Mouse (Mus musculus) retina, embryonic 14.5 days (tissue): ENCODE measurements around the gene Edc3.
"Not testable (repeated sequence)": the region's sequence is repeated elsewhere in the genome, so short reads cannot be mapped to it uniquely, and the experiment has no call there.

Experiments
- DNase-seq: peaks from one replicate; pipeline ENCODE4 v3.0.0-alpha.2; 2015; ENCODE audit warnings: low spot score

Edc3 gene

DNA sequence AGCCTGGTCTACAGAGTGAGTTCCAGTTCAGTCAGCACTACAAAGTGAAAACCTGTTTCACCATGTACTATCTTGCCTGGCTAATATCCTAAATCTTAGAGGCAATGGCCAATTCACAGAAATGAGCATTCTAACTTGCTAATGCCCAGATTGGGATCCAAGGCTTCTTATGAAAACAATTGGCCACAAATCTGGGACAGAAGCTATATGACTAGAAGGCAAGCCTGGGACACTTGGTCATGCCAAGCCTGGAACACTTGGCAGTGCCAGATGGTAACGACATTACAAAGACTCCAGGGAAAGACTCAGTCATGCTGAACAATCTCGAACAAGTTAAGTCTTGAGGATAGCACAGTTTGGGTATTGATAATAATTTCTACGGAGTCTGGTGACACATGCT is 1.8 kb upstream of the Edc3 start:
- DNase-seq = no peak

DNA sequence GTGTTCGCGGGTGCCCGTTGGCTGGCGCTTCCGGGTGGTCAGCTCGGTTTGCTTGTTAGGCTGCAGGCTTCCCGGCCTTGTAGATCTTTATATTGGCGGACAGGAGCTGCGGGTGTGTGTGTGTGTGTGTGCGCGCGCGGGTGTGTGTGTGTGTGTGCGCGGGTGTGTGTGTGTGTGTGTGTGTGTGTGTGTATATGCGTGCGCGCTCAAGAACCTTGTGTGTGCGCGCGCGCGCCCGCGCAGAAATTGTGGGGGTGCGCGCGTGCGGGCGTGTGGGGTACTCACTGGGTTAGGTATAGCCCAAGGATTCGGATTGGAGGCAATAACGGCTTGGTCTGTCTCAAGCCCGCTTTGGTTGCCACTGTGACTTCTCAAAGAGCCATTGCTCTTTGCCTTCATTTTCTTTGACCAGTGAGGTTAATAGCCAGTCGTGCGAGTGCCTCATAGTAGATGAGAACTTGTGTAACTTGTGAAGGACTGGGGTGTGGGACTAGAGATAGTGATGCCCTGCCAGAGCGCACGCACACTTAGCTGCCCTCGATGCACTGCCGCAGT is 457 bp downstream of the Edc3 start:
- DNase-seq = peak; percentile 46

DNA sequence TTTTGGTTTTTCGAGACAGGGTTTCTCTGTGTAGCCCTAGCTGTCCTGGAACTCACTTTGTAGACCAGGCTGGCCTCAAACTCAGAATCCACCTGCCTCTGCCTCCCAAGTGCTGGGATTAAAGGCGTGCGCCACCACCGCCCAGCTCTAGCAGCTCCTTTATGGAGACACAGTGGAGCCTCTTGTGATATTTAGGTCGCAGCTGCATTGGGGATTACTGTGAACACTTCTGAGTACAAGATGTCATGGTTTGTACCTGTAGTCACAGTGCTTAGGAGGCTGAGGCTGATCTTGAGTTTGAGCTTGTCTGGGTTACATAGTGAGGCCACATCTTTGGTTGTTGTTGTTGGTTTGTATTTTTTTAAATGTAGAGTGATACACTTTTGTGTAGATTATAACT is 1.9 kb downstream of the Edc3 start:
- not testable (repeated sequence) for DNase-seq

DNA sequence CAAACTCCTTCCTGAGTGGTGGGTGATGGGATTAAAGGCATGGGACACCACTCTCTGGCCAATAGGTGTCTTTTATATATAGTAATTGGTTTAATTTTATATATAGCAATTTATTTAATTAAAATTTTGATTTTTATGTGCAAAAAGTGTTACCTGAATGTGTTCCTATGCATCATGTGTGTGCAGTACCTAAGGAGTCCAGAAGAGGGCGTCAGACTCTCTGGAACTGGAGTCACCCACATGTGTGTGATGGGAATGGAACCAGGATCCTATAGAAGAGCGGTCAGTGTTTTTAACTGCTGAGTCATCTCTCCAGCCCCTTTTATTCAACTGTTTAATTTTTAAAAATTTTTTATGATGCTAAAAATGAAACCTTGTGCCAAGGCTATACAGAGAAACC is 3.9 kb downstream of the Edc3 start:
- no peak for DNase-seq

DNA sequence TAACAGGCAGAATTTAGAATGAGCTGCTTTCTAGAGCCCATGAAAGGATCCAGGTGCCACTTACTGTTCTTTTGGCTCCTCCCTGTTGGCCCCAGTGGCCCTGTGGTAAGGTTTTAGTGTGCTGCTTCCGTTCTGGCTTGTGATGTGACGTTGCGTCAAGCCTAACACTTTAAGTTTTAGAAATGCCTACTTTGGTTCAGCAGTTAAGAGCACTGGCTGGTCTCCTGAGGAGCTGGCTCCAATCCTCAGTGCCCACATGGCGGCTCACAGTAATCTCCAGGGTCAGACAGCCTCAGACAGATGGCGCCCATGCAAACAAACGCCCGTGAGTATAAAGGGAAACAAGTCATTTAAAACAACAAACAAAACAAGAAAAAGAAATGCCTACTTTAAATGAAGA is 10.1 kb downstream of the Edc3 start:
- DNase-seq = no peak

DNA sequence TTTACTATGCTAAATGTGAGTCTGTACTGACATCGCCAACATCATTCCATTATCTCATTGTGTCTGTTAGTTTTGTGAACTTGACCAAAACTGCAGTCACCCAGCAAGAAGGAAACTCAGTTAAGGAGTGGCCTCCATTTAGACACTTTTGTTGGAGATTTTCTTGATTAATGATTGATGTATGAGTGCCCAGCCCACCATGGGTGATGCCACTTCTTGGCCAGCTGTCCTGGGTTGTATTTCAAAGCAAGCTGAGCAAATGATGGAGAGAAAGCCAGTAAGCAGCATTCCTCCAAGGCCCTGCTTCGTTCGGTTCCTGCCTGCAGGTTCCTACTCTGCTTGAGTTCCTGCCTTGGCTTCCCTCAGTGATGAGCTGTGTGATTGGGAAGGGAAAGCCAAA is 12.4 kb downstream of the Edc3 start:
- no peak for DNase-seq

DNA sequence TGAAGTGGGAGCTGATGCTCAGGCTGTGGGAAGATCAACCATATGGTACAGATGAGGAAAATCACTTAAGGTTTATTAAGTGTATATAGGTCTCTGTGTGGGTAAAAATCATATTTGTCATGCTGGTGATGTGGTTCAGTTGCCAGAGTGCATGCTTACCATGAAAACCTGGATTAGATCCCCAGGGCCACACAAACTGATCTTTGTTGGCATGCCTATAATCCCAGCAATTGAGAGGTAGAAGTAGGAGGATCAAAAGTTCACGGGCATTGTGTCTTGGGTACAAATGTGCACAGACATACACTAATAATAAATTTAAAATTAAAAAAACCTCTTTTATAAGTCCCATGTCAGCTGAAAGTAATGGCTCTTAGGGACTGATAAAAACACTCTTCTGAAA is 14.0 kb downstream of the Edc3 start:
- DNase-seq = no peak

DNA sequence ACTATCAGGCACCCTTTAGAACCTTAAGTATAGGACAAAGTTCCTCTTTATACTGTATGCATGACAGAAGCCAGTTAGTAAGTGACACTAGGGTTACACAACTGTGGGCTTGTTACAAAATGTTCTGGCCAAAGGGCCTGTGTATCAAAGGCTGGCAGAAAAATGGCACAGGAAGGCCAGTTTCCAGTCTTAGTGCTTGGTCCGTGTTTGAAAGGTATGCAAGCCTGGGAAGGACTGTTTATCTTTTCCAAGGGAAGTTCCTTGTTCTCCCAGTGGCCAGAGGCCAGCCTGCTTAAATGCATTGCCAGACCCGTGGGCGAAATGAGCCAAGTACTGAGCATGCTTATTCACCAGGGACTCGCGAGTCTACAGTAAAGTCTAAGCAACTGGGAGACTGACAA is 15.0 kb downstream of the Edc3 start:
- no peak for DNase-seq

DNA sequence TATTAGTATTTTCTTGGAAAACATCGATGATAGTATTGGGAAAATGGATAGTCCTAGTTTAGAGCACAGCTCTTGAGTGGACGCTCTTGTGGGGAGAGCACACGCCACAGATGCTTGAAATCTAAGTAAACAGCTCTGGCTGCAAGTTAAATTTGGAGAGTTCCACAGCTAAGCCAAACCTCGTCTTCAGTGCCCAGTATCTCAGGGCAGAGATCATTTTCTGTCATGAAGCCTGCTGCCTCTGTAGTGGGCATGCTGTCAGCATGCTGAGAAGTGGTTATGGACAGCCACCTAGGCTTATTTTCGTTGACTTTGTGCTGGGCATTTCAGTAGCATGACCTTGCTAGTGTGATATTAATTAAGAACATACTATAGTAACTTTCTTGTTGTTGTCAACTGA is 15.5 kb downstream of the Edc3 start:
- no peak for DNase-seq

DNA sequence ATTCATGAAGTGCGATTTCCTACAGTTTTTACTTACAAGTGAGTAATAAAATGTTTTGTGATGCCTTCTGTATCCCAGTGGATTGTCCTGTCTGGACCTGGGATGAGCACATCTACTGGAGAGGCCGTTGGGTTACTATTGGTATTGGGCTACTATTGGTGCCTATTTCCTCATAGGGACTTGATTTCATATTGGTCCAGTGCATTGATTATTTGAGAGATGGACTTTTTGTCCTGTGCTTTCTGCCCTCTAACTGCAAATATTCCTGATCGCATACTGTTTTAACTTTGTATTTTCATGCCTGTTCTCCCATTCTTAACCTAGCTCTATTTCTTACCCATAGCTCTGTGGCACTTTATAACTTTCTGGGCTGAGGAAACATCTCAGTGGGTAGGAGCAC is 16.4 kb downstream of the Edc3 start:
- no peak for DNase-seq

DNA sequence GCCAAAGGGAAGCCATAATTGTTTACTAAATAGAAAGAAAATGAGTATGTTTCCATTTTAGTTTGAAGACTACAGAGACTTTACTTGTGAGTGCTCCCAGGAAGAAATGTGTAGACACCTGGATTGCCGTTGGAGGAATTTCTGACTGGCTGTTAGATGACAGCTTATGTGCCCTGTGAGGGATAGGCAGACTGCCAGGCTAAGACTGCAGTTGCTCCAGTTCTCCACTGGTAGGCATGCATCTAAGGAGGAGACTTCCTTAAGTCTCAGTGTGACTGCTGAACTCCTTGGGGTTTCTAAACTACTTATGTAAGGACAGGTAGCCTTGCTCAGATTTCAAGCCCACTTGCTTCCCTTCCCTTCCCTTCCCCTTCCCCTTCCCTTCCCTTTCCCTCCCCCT is 20.0 kb downstream of the Edc3 start:
- DNase-seq = no peak

DNA sequence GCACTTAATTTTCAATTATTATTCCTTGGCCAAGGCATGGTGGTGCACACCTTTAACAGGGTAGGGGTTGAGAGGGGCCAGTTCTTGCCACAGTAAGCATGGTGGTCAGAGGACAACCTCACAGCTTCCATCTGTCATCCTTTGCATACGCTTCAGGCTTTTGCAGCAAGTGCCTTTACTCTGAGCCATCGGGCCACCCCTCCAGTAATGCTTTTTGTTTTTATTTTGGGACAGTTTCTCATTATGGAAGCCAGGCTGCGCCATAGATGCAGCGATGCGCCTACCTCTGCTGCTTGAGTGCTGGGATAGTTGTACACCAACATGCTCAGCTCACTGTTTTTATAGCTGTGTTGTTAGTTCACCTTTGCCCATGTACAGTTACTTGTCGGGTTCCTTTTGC is 25.3 kb downstream of the Edc3 start:
- no peak for DNase-seq

DNA sequence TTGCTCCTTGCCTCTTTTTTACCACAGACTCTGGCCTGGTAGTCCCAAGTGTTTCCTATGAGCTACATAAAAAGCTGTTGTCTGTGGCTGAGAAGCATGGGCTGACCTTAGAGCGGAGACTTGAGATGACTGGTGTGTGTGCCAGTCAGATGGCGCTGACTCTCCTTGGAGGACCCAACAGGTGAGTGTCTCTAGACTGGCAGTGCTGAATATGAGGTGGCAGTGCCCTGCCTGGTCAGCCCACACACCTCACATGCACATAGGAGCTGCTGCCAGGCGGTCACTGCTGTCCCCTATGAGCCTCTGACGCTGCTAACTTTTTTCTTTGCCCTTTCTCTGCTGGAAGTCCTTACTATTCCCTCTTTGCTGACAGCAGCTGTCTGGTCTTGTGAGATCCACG is 31.5 kb downstream of the Edc3 start:
- no peak for DNase-seq

DNA sequence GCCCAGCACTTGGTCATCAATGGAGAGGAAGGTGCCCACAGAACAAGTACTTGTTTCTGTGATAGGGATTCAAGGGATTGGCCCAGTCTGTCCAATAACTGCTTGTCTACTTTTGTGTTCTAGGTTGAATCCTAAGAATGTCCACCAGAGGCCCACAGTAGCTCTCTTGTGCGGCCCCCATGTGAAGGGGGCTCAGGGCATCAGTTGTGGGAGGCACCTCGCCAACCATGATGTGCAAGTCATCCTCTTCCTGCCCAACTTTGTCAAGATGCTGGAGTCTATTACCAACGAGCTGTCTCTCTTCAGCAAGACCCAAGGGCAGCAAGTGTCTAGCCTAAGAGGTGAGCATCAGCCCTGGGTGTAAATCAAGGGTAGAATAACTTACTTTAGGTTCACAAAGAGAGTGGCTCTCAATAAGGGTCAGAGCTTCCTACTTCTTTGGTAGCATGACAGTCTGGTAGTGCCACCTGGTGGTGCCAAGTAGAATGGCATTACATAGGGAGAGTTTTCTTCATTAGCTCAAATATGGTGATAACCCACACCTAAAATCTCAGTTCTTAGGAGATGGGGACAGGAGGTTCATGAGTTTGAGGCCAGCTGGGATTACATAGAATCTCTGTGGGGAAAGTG is 36.2 kb downstream of the Edc3 start:
- peak; percentile 82 for DNase-seq

DNA sequence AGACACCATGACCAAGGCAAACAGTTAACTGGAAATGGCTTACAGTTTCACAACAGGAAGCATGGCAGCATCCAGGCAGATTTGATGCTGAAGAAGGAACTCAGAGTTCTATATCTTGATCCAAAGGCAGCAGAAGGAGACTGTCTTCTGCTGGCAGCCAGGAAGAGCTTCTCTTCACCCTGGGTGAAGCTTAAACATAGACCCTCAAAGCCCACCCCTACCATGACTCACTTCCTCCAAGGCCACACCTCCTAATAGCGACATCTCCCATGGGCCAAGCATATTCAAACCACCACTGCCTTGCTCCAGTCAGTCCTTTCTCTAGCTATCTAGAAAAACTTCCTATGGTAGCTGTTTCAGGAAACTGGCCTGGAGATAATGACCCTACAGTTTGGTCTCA is 38.7 kb downstream of the Edc3 start:
- no peak for DNase-seq

DNA sequence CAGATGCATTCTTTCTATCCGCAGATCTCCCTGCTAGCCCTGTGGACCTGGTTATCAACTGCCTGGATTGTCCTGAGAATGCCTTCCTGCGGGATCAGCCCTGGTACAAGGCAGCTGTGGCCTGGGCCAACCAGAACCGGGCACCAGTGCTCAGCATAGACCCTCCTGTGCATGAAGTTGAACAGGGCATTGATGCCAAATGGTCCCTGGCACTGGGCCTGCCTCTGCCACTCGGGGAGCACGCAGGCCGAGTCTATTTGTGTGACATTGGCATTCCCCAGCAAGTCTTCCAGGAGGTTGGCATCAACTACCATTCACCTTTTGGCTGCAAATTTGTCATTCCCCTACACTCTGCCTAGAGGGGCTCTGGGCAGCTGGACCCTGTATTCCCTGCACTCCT is 39.8 kb downstream of the Edc3 start:
- DNase-seq = no peak

DNA sequence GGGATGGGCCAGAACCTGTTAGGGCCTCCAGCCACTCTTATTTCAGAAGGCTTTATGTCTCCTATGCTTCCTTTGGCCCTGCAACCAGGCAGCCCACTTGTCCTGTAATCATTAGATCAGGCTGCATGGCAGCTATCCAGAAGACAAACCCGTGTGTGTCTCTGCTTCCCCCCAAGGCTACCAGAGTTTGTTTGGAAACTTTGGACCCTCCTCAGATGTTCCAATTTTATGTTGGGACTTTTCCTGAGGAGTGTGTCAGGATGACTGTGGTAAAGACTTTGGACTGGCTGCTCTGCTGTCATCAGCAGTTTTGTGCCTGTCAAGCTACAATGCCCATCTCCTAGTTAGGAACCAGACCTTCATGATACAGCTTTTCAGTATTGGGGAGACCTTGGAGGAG is 40.5 kb downstream of the Edc3 start:
- DNase-seq = no peak

DNA sequence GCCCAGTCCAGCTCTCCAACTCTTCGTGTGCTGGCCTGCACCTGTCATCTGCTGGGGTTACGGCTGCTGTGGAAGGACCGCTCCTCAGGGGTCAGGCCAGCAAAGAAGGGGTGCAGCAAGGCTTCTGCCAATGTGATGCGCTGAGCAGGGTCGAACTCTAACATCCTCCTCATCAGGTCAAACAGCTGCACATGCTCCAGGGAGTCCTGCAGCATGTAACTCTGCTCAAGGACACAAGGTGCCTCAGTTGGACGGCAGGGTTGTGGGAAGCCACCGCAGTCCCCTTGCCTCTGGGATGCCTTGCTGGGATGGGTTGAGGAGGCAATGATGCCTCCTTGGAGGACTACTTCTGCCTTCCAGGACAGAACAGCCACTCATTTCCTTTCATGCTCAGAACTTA is 42.6 kb downstream of the Edc3 start:
- DNase-seq = no peak

DNA sequence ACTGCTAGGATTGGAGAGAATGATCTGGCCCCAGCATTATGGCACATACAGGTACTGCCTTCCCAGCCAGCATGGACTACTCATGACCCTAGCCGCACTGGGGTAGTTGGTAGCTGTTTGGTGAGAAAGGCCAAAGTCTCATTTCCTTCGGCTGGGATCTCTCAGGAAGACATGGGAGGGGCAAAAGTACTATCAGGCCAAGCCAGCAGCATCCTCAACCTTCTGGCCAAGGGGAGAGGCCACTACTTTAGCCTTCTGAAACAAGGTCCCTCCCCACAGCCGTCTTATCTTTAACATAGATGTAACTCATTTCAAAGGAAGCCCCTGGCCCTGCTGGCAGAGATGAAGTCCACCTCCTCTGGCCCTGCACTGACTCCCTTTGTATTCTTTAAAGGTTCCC is 49.2 kb downstream of the Edc3 start:
- no peak for DNase-seq

DNA sequence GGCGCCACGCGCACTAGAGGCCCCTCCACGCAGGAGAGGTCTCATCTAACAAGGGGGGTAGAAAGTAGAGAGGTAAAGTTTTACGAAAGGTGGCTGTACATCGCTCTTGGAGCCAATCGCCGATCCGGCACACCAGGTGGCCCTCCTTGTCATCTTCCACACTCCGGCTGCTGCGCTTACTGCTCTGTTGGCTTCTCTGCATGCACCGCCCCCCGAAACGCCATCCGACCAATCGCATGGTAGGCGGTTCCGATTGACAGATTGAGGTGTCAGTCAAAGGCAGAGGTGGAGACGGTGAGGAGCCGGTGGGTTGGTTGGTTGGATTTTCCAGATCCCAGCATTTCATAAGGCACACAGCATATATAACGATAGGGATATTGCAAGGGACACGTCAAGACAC is 50.2 kb downstream of the Edc3 start:
- no peak for DNase-seq

DNA sequence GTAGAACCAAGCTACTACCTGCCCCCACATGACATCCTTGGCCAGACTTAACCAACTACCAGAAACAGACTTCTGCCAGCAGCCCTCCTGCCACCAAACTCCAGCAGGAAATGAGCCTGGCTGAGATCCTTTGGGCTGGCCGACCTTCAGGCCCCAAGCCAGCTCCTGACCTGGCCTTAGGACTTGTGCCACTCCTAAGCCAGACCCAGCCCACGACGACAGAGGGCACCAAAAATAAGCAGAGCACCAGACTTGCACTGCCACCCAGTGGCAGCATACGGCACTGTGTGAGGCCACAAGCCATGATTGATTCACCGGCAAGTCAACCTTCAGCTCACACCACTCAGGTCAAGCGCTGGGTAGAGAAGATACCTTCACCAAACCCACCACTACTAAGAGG is 50.9 kb downstream of the Edc3 start:
- DNase-seq = peak; percentile 79

DNA sequence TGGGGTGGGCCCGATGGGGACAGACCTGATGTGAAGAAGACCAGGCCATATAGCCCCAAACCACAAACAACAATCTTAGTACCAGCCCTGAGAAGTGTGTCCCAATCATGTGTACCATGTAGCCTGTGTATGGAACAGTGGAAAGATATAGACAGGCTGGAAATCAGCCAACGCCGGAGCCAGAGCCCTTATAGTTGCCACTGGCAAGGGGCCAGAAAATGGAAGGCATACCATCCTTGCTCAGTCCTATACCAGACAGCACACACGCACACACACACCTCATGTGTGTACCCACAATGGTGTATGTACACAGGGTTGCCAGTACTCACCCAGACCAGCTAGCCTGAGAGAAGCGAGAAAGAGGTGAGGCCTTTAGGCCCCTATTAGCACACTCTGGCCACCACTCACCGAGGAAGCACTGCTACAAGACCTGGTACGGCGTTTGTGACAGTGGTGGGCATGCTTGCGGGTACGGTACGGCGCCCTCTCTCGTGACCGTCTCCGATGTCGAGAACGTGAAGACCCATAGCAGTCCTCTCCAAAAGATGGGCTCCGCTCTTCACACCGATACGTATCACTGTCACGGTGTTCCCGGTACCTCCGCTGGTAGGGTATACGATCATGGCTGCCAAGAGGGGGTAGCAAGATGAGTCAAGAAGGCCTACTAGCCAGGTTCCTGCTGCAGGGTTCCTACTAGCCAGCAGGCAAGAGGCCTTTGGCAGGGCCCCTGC is 52.2 kb downstream of the Edc3 start:
- no peak for DNase-seq

DNA sequence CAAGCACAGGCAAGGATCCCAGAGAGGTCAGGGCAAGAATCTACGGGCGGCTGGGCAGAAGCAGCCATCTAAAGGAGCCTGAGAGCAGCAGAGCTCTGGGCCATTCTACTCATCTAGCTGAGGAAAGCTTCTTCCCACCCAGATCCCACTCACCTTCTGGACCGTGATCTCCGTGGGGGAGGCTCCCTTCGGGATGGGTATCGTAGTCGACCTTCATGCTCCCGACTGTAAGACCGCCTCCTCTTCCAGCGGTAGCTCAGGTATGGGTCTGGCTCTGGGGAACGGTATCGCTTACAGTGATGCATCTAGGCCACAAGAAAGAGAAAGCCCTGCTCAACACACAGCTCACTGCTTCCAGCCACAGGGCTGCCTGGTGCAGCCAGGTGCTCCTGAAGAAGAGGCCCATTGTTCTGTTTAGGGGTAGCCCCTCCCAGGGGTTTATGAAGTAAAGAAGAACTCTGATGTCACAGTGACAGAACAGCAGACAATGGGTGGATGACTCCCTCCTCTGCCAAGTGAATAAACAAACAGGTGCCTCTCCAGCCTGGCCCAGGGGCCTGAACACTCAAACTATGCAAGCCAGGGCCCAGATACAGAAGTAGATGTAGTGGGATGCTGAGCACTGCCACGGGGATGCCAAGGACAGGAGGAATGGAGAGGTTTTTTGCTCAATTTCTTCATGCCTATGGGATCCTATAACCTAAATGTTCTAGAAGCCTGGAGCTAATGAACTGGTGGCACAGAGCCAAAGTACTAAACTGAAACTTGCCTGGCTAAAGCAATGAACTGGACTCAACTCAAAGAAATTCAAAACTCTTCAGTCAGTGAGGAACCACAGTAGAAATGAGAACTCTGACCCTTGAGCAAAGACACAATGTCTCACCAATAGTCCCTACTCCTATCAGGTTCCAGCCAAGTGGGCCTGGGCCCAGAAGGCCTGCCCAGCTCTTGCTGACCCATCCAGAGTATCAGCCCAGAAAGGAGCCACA is 53.5 kb downstream of the Edc3 start:
- no peak for DNase-seq
